Mouse (Mus musculus) neural tube, embryonic 11.5 days (tissue): ENCODE measurements around the gene Dbp. TPM values are rescaled to one million over a fixed set of nuclear protein-coding genes. Genes with fewer than 3 reads are reported as not detected.

ENCODE experiments used
- ATAC-seq: fragments of 200-750 bp; cut with Nextera tagmentation; 2 replicates; pipeline ENCODE4 v1.8.0; 2017; ENCODE audit warnings: moderate number of reproducible peaks, mild to moderate bottlenecking, moderate TSS enrichment, moderate library complexity; ENCODE audit not compliant: insufficient read depth, low FRiP score, low TSS enrichment
- DNase-seq: peaks from one replicate; pipeline ENCODE4 v3.0.0-alpha.2; 2015; ENCODE audit warnings: low spot score
- H3K27ac ChIP-seq: fragments of 300-500 bp; sonication (generic); 2 replicates; pipeline ENCODE4 v1.5.1; 2014; ENCODE audit warnings: low read depth, mild to moderate bottlenecking, low read length
- H3K27me3 ChIP-seq: fragments of 300-500 bp; sonication (generic); 2 replicates; pipeline ENCODE4 v1.6.1; 2014; ENCODE audit warnings: mild to moderate bottlenecking, low read length, mixed read lengths; ENCODE audit not compliant: control insufficient read depth, insufficient read depth
- H3K36me3 ChIP-seq: fragments of 300-500 bp; sonication (generic); 2 replicates; pipeline ENCODE4 v1.6.1; 2014; ENCODE audit warnings: mild to moderate bottlenecking, low read length, moderate library complexity, mixed read lengths; ENCODE audit not compliant: control insufficient read depth, insufficient read depth
- H3K4me1 ChIP-seq: fragments of 300-500 bp; sonication (generic); 2 replicates; pipeline ENCODE4 v1.6.1; 2014; ENCODE audit warnings: low read length, mixed read lengths; ENCODE audit not compliant: control insufficient read depth, insufficient read depth
- H3K4me2 ChIP-seq: fragments of 300-500 bp; sonication (generic); 2 replicates; pipeline ENCODE4 v1.6.1; 2014; ENCODE audit warnings: low read depth, mild to moderate bottlenecking, moderate library complexity
- H3K4me3 ChIP-seq: fragments of 300-500 bp; sonication (generic); 2 replicates; pipeline ENCODE4 v1.5.1; 2014; ENCODE audit warnings: low read depth, low read length
- H3K9ac ChIP-seq: fragments of 300-500 bp; sonication (generic); 2 replicates; pipeline ENCODE4 v1.6.1; 2014; ENCODE audit warnings: mild to moderate bottlenecking, low read length
- H3K9me3 ChIP-seq: fragments of 300-500 bp; sonication (generic); 2 replicates; pipeline ENCODE4 v1.6.1; 2016; ENCODE audit warnings: low read length; ENCODE audit not compliant: control insufficient read depth
- WGBS: fragments of 180-500 bp; shearing (Covaris S2); extraction: QIAGEN DNeasy Blood & Tissue Kit; methylation state at CpG from one replicate; pipeline ENCODE4 v1.1.7; 2014; 5-methylcytosine and 5-hydroxymethylcytosine counted together
- polyA plus RNA-seq: library from polyadenylated mRNA; unstranded; fragments of >200 nt; fragmentation: Nextera tagmentation; extraction: Ambion mirVana; gene quantifications from 2 replicates; pipeline ENCODE4 v1.2.1, GENCODE M21; 2014

Gene Dbp
- polyA plus RNA-seq, 1 experiment from 2014 or later: 3.7 TPM

GRCm38 (mm10) chr7:45741308-45741707 is 36.4 kb downstream of the Dbp start:
- no peaks in the 10 kb centered on the region for H3K9me3 ChIP-seq
- no peak overlapping the region for H3K27ac ChIP-seq
- no peak overlapping the region for H3K9ac ChIP-seq
- H3K4me3 ChIP-seq: no peak overlapping the region
- no peak overlapping the region for H3K4me2 ChIP-seq
- ATAC-seq (no peak), DNase-seq (no peak)
- 84% methylated on average over 12 of the region's 12 CpGs for WGBS
- H3K36me3 ChIP-seq: no peaks in the 10 kb centered on the region
- H3K27me3 ChIP-seq: 0 out of 2 replicates have a peak, but pooled peaks cover 2% of the 10 kb centered on the region
- H3K4me1 ChIP-seq: no peaks in the 10 kb centered on the region

GRCm38 (mm10) chr7:45741777-45742176 is 36.9 kb downstream of the Dbp start:
- Histone ChIP-seq H3K4me1 (no peaks in the 10 kb centered on the region), H3K4me2 (no peak overlapping the region), H3K4me3 (no peak overlapping the region), H3K36me3 (no peaks in the 10 kb centered on the region), H3K27me3 (0 out of 2 replicates have a peak, but pooled peaks cover 2% of the 10 kb centered on the region), H3K9me3 (no peaks in the 10 kb centered on the region), H3K27ac (no peak overlapping the region), H3K9ac (no peak overlapping the region)
- ATAC-seq (no peak), DNase-seq (no peak)
- WGBS: 41% methylated on average over 11 of the region's 11 CpGs

DNA sequence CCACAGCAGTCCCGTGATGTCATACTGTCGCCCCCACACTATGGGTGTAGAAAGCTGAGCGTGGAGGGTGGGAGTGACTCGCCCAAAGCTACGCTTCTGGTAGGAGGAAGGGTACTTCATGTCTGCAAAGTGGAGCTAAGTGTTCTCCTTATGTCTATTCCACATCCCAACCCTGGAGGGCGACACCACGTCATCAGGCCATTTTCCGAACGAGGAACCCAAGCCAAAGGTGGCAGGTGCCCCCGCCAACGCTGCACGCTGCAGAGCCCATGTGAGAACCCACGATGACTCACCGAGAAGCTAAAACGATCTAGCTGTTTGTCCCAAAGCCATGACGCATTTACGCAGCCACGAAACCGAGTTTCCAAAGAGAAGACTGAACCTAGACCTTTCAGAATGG is 37.5 kb downstream of the Dbp start:
- Histone ChIP-seq H3K36me3 (no peaks in the 10 kb centered on the region), H3K27me3 (0 out of 2 replicates have a peak, but pooled peaks cover 2% of the 10 kb centered on the region), H3K9ac (no peak overlapping the region), H3K27ac (no peak overlapping the region), H3K4me3 (no peak overlapping the region), H3K9me3 (no peaks in the 10 kb centered on the region), H3K4me2 (no peak overlapping the region), H3K4me1 (no peaks in the 10 kb centered on the region)
- DNase-seq (no peak), ATAC-seq (no peak)
- WGBS: 46% methylated on average over 19 of the region's 19 CpGs

DNA sequence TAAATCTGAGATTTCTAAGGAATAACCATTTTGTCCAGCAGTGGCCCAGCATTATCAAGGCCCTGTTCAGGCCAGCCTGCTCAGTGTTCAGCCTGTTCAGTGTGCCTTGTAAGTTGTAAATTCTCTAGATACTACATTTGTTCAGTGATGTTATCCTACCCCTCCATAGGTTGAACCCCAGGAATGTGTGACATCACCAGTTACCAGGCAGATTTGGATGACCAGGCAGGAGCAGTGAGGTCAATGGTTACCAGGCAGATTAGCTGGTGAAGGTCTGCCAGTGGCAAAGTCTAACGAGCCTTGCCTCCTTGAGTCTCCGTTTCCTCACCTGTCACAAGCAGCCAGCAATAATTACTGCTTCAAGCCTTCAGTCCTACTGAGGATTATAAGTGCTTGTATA is 39.5 kb downstream of the Dbp start:
- Histone ChIP-seq H3K4me2 (no peak overlapping the region), H3K9me3 (no peaks in the 10 kb centered on the region), H3K4me1 (no peaks in the 10 kb centered on the region), H3K36me3 (no peaks in the 10 kb centered on the region), H3K9ac (no peak overlapping the region), H3K27ac (no peak overlapping the region), H3K4me3 (no peak overlapping the region), H3K27me3 (no peaks in the 10 kb centered on the region)
- no peak for ATAC-seq
- peak; percentile 38 for DNase-seq
- 45% methylated on average over 2 of the region's 2 CpGs for WGBS

- no peaks in the 10 kb centered on the region for H3K36me3 ChIP-seq
- no peaks in the 10 kb centered on the region for H3K9me3 ChIP-seq
- H3K4me1 ChIP-seq: no peaks in the 10 kb centered on the region
- DNase-seq (no peak), ATAC-seq (no peak)
- H3K27ac ChIP-seq: no peak overlapping the region
- no peak overlapping the region for H3K9ac ChIP-seq
- WGBS: 64% methylated on average over 6 of the region's 6 CpGs
- no peaks in the 10 kb centered on the region for H3K27me3 ChIP-seq
- no peak overlapping the region for H3K4me3 ChIP-seq
- no peak overlapping the region for H3K4me2 ChIP-seq
Measured at GRCm38 (mm10) chr7:45746518-45746917, 41.6 kb downstream of the Dbp start.

DNA sequence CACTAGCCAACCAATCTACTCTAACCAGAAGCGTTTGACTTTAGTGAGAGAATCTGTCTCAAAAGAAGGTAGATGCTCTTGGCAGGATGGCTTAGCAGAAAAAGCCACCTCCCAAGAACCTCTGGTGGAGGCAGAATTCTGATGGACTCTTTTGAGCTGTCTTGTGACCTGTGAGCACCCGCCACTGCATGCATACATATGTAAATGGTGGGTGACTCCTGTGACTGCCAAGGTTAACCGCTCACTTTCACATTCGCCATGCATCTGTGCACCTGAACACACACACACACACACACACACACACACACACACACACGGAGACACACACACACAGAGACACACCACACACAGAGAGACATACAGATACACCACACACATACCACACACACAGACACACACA is 42.6 kb downstream of the Dbp start:
- H3K9ac ChIP-seq: no peak overlapping the region
- ATAC-seq (no peak), DNase-seq (no peak)
- no peaks in the 10 kb centered on the region for H3K36me3 ChIP-seq
- no peaks in the 10 kb centered on the region for H3K9me3 ChIP-seq
- H3K27me3 ChIP-seq: no peaks in the 10 kb centered on the region
- 90% methylated on average over 5 of the region's 5 CpGs for WGBS
- H3K27ac ChIP-seq: no peak overlapping the region
- no peak overlapping the region for H3K4me3 ChIP-seq
- H3K4me1 ChIP-seq: no peaks in the 10 kb centered on the region
- no peak overlapping the region for H3K4me2 ChIP-seq

DNA sequence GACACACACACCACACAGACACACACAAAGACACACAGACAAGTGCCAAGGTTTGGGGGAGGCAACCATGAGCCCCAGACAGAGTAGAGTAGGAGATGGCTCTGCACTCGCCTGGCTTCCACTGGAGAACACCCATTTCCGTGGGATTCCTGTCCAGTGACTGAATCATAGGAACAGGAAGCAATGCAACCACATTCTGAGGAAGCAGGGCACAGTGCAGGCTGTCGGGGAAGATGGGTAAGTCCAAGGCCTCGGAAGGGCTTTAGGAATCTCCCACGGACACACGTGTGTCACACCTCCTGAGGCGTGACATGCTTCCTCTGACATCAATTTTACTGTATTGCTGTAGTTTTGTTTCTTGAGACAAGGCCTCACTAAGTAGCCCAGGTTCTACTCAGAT is 43.2 kb downstream of the Dbp start:
- Histone ChIP-seq H3K4me2 (no peak overlapping the region), H3K4me3 (no peak overlapping the region), H3K9me3 (no peaks in the 10 kb centered on the region), H3K27me3 (no peaks in the 10 kb centered on the region), H3K4me1 (no peaks in the 10 kb centered on the region), H3K27ac (no peak overlapping the region), H3K9ac (no peak overlapping the region), H3K36me3 (no peaks in the 10 kb centered on the region)
- WGBS: 86% methylated on average over 7 of the region's 7 CpGs
- ATAC-seq (no peak), DNase-seq (no peak)

- Histone ChIP-seq H3K4me3 (no peak overlapping the region), H3K9me3 (no peaks in the 10 kb centered on the region), H3K4me1 (no peaks in the 10 kb centered on the region), H3K36me3 (no peaks in the 10 kb centered on the region), H3K9ac (no peak overlapping the region), H3K4me2 (no peak overlapping the region), H3K27me3 (no peaks in the 10 kb centered on the region), H3K27ac (no peak overlapping the region)
- 52% methylated on average over 7 of the region's 10 CpGs for WGBS
- ATAC-seq (no peak), DNase-seq (no peak)
Measured at GRCm38 (mm10) chr7:45749401-45749800, 44.5 kb downstream of the Dbp start.

DNA sequence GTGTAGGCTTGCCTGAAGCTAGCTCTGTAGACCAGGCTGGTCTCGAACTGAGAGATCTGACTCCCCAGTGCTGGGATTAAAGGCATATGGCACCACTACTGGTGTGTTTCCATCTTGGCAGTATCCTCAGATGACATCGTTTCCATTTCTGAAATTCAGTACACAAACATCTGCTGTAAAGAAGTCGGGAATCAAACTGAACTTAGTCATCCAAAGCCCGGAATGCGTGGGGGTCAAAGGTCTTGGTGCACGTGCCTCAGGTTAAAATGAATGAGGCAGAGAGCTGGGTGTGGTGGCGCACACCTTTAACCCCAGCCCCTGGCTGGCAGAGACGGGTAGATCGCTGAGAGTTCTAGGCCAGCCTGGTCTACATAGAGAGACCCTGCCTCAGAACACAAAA is 45.3 kb downstream of the Dbp start:
- WGBS: 83% methylated on average over 9 of the region's 9 CpGs
- Histone ChIP-seq H3K9ac (no peak overlapping the region), H3K9me3 (no peaks in the 10 kb centered on the region), H3K4me3 (no peak overlapping the region), H3K27ac (no peak overlapping the region), H3K4me1 (no peaks in the 10 kb centered on the region), H3K27me3 (no peaks in the 10 kb centered on the region), H3K36me3 (no peaks in the 10 kb centered on the region), H3K4me2 (no peak overlapping the region)
- no peak for DNase-seq
- ATAC-seq: no peak
